Mouse (Mus musculus): ENCODE measurements around the gene Xaf1. TPM values are rescaled to one million over a fixed set of nuclear protein-coding genes. Genes with fewer than 3 reads are reported as not detected.
"Not testable (repeated sequence)": the region's sequence is repeated elsewhere in the genome, so short reads cannot be mapped to it uniquely, and the experiment has no call there.

Gene Xaf1
- total RNA-seq, 4 experiments from 2014 or later = 20.7 to 26.4 (median 25.5) TPM

- DNase-seq = no peak
These were observed 10.0 kb downstream of the Xaf1 start for GRCm38 (mm10) chr11:72311355-72312001.

- no peak for DNase-seq
These were observed 12.9 kb downstream of the Xaf1 start, which contains the start of gene Fbxo39 for GRCm38 (mm10) chr11:72314151-72314895. Gene Fbxo39 (plus strand): TSS chr11:72314444.

- no peak for DNase-seq
These were observed 16.6 kb downstream of the Xaf1 start for GRCm38 (mm10) chr11:72318026-72318425.

- DNase-seq = no peak
These were observed 23.0 kb downstream of the Xaf1 start for GRCm38 (mm10) chr11:72324431-72324830.

- no peak for DNase-seq
These were observed 24.3 kb downstream of the Xaf1 start for GRCm38 (mm10) chr11:72325701-72326100.

- no peak for DNase-seq
These were observed 31.7 kb downstream of the Xaf1 start for GRCm38 (mm10) chr11:72332951-72333667.

- DNase-seq = no peak
These were observed 33.2 kb downstream of the Xaf1 start for GRCm38 (mm10) chr11:72334653-72335052.

GRCm38 (mm10) chr11:72336726-72337125 is 35.3 kb downstream of the Xaf1 start:
- DNase-seq = no peak

GRCm38 (mm10) chr11:72338437-72338871 is 37.0 kb downstream of the Xaf1 start:
- DNase-seq = no peak

- no peak for DNase-seq
These were observed 38.3 kb downstream of the Xaf1 start for GRCm38 (mm10) chr11:72339716-72340115.

- peak; percentile 41 for DNase-seq
These were observed 41.3 kb downstream of the Xaf1 start for GRCm38 (mm10) chr11:72342549-72343237.

- DNase-seq = not testable (repeated sequence)
These were observed 41.8 kb downstream of the Xaf1 start for GRCm38 (mm10) chr11:72343238-72343625.

GRCm38 (mm10) chr11:72343904-72344303 is 42.5 kb downstream of the Xaf1 start:
- no peak for DNase-seq

GRCm38 (mm10) chr11:72344486-72344885 is 43.1 kb downstream of the Xaf1 start:
- no peak for DNase-seq

GRCm38 (mm10) chr11:72348563-72348962 is 47.1 kb downstream of the Xaf1 start:
- no peak for DNase-seq

GRCm38 (mm10) chr11:72349016-72349415 is 47.6 kb downstream of the Xaf1 start:
- no peak for DNase-seq

GRCm38 (mm10) chr11:72349652-72350051 is 48.2 kb downstream of the Xaf1 start:
- no peak for DNase-seq

GRCm38 (mm10) chr11:72352272-72352671 is 50.8 kb downstream of the Xaf1 start:
- no peak for DNase-seq

GRCm38 (mm10) chr11:72353186-72353585 is 51.8 kb downstream of the Xaf1 start:
- no peak for DNase-seq

- DNase-seq = peak; percentile 27
These were observed 53.7 kb downstream of the Xaf1 start for GRCm38 (mm10) chr11:72354971-72355728.

- DNase-seq = peak; percentile 60
These were observed 60.2 kb downstream of the Xaf1 start for GRCm38 (mm10) chr11:72361385-72362346.

All from adrenal gland, adult 8-10 months (tissue).